Mouse (Mus musculus): ENCODE measurements at regions not wholly inside any gene's neighbourhood (a gene's known extent, or its start where the extent isn't known, plus 50 kb on each side); places are given as distances from the start of the nearest gene placed in this dataset.

- Histone ChIP-seq H3K4me1 (replicated peaks) (no peaks in the 10 kb centered on the region), H3K9me3 (no peaks in the 10 kb centered on the region)
- WGBS: 85% methylated on average over 1 of the region's 1 CpGs
Measured at GRCm38 (mm10) chr11:7765303-7765702, 551.6 kb upstream of the Igfbp3 start.

GRCm38 (mm10) chr11:7758862-7759467 is 545.2 kb upstream of the Igfbp3 start:
- no peaks in the 10 kb centered on the region for H3K4me1 ChIP-seq (replicated peaks)
- H3K36me3 ChIP-seq: no peaks in the 10 kb centered on the region
- H3K27ac ChIP-seq: no peak overlapping the region
- no peaks in the 10 kb centered on the region for H3K27me3 ChIP-seq
- WGBS: 74% methylated on average over 6 of the region's 6 CpGs
- H3K9ac ChIP-seq: no peak overlapping the region
- ATAC-seq (ENCODE audit: low FRiP score): no peak
- H3K4me2 ChIP-seq: no peak overlapping the region
- no peak overlapping the region for H3K4me3 ChIP-seq
- no peaks in the 10 kb centered on the region for H3K9me3 ChIP-seq

More at GRCm38 (mm10) chr11:7765303-7765702, 551.6 kb upstream of the Igfbp3 start:
- Histone ChIP-seq H3K4me3 (no peak overlapping the region), H3K27me3 (no peaks in the 10 kb centered on the region), H3K4me2 (no peak overlapping the region), H3K27ac (no peak overlapping the region), H3K9ac (no peak overlapping the region), H3K36me3 (no peaks in the 10 kb centered on the region)
- no peak for ATAC-seq (ENCODE audit: low FRiP score)
